Mouse (Mus musculus) erythroblast, embryonic 14.5 days (primary cell): ENCODE results near the gene Sacm1l. TPM values are rescaled to one million over a fixed set of nuclear protein-coding genes. Genes with fewer than 3 reads are reported as not detected.

ENCODE experiments used
- H3K27me3 ChIP-seq: 2 replicates; pipeline ENCODE4 v1.6.1; 2012; ENCODE audit warnings: inconsistent platforms; ENCODE audit not compliant: control insufficient read depth
- H3K36me3 ChIP-seq: 2 replicates; pipeline ENCODE4 v1.6.1; 2012; ENCODE audit warnings: mild to moderate bottlenecking, inconsistent platforms; ENCODE audit not compliant: control insufficient read depth
- H3K4me1 ChIP-seq: 2 replicates; pipeline ENCODE4 v1.6.1; 2012; ENCODE audit warnings: inconsistent platforms; ENCODE audit not compliant: control insufficient read depth
- H3K4me3 ChIP-seq: replicated peaks from 2 replicates; pipeline ENCODE3; 2012; ENCODE audit warnings: moderate library complexity, mild to moderate bottlenecking, inconsistent platforms
- H3K9me3 ChIP-seq: 2 replicates; pipeline ENCODE4 v1.6.1; 2012; ENCODE audit warnings: low read length, inconsistent platforms, mixed read lengths; ENCODE audit not compliant: control insufficient read depth
- GATA1 ChIP-seq: IDR thresholded peaks from 2 replicates; pipeline ENCODE4 v1.6.1; 2012; ENCODE audit warnings: low read length, inconsistent platforms, mixed read lengths
- TAL1 ChIP-seq: IDR thresholded peaks from 3 replicates; pipeline ENCODE4 v1.6.1; 2012; ENCODE audit warnings: low read length, inconsistent platforms, mixed read lengths
- polyA plus RNA-seq: library from polyadenylated mRNA; stranded (reverse); fragments of >175 nt; gene quantifications from 2 replicates; pipeline ENCODE4 v1.2.3, GENCODE M21; 2012

The Sacm1l gene
- polyA plus RNA-seq, 1 experiment, result 0.07 TPM

- Histone ChIP-seq H3K27me3 (no peaks in the 10 kb centered on the region), H3K4me1 (no peaks in the 10 kb centered on the region; the same call in 1 of the 2 replicates), H3K4me3 (no peak overlapping the region), H3K9me3 (no peaks in the 10 kb centered on the region), H3K36me3 (peaks cover 21% of the 10 kb centered on the region)
- no peak for TF ChIP-seq GATA1
- TF ChIP-seq TAL1, result no peak
Measured at GRCm38 (mm10) chr9:123596910-123597309, 67.4 kb downstream of the Sacm1l start.

DNA sequence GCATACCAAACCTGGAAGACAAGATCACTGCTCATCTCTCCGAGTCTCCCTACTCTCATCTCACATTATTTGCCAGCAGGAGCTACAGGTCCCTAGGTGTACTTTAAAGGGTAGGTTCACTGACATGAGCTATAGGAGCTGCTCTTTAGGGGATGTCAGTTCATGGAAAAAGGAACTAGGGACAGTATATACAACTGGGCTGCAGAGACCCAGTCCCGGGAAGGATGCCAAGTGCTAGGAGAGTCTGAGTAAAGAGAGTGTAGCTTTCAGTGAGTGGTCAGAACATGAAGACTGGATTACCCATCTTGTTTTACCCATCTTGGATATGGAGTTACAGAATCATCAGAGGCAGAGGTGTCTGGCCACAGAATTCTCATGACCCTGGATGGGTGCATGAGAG, 67.8 kb downstream of the Sacm1l start:
- no peak overlapping the region for H3K4me3 ChIP-seq
- H3K27me3 ChIP-seq, result no peaks in the 10 kb centered on the region
- H3K9me3 ChIP-seq, result no peaks in the 10 kb centered on the region
- peaks cover 18% of the 10 kb centered on the region for H3K36me3 ChIP-seq
- H3K4me1 ChIP-seq, result no peaks in the 10 kb centered on the region; the same call in 1 of the 2 replicates
- no peak for TF ChIP-seq GATA1
- TF ChIP-seq TAL1, result no peak

GRCm38 (mm10) chr9:123601529-123601928, 72.0 kb downstream of the Sacm1l start:
- Histone ChIP-seq H3K4me3 (no peak overlapping the region), H3K36me3 (no peaks in the 10 kb centered on the region; the same call in 1 of the 2 replicates), H3K9me3 (no peaks in the 10 kb centered on the region), H3K4me1 (no peaks in the 10 kb centered on the region; the same call in 1 of the 2 replicates), H3K27me3 (no peaks in the 10 kb centered on the region)
- TF ChIP-seq GATA1 (no peak), TAL1 (no peak)

DNA sequence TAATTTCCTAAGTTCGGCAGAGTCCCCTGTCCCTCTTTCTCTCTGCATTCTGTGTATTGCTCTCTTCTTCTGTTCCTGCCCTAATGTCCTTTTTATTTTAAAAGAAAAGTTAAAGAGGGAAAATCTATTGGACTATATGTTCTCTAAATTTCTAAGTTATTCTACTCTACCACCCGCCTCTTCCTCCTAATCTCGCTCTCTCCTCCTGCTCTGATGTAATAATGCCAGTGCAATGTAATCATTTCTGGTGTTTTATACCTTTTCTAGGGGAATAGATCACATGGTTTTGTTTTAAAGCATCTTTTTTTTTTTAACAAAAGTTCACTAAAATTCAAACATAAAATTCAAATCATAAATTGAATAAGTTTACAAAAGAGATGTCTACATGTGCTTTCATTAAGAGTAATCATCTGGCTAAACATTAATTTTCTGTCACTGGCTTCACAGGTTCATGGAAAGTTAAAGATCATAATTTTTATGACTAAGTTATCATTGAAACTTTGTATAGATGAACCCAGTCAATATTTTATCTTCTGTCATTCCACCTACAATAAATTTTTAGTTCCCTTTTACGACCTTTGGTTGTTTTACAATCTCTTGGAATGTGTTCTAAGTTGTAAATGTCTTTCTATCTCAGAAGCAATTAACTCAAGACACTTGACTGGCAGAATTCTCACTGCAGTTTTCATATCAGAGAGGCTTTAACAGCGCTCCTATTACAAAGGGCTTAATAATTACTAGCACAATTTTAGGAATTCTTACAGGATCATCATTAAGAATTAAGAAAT, 90.9 kb downstream of the Sacm1l start:
- no peak overlapping the region for H3K4me3 ChIP-seq
- no peak for TF ChIP-seq GATA1
- no peak for TF ChIP-seq TAL1
- H3K27me3 ChIP-seq, result no peaks in the 10 kb centered on the region
- H3K36me3 ChIP-seq, result no peaks in the 10 kb centered on the region
- H3K9me3 ChIP-seq, result no peaks in the 10 kb centered on the region
- no peaks in the 10 kb centered on the region for H3K4me1 ChIP-seq

GRCm38 (mm10) chr9:123624741-123625140, 95.2 kb downstream of the Sacm1l start:
- Histone ChIP-seq H3K36me3 (no peaks in the 10 kb centered on the region), H3K4me3 (no peak overlapping the region), H3K27me3 (no peaks in the 10 kb centered on the region), H3K9me3 (no peaks in the 10 kb centered on the region), H3K4me1 (no peaks in the 10 kb centered on the region)
- TF ChIP-seq TAL1, result no peak
- no peak for TF ChIP-seq GATA1

- Histone ChIP-seq H3K27me3 (no peaks in the 10 kb centered on the region), H3K4me3 (no peak overlapping the region), H3K4me1 (no peaks in the 10 kb centered on the region), H3K36me3 (no peaks in the 10 kb centered on the region), H3K9me3 (no peaks in the 10 kb centered on the region)
- no peak for TF ChIP-seq GATA1
- no peak for TF ChIP-seq TAL1
Measured at GRCm38 (mm10) chr9:123625821-123626220, 96.3 kb downstream of the Sacm1l start.

- Histone ChIP-seq H3K4me1 (no peaks in the 10 kb centered on the region), H3K36me3 (peaks cover under 1% of the 10 kb centered on the region; the same call in 1 of the 2 replicates), H3K9me3 (no peaks in the 10 kb centered on the region), H3K4me3 (no peak overlapping the region), H3K27me3 (no peaks in the 10 kb centered on the region)
- no peak for TF ChIP-seq GATA1
Measured at GRCm38 (mm10) chr9:123631666-123632065, 102.1 kb downstream of the Sacm1l start.

DNA sequence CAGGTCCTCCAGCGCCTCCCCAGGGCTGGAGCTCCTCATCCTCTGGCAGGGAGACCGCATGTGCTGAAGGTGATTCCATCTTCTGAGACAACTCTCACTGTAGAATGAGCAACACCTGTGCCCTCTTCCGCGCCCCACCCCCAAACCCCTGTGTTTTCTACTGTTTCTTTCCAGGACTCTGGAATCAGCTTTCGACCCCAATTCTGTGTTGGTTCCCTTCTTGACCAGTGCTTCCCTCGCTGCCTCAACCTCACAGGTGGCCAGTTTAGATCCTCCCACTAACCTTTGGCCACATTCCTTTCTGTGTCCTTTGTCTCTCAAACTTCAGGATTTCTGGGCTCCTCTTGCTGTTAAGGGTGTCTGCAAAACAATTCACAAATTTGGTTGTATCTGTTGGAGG, 102.7 kb downstream of the Sacm1l start, which contains the start of gene Slc6a20b:
Gene Slc6a20b (minus strand): TSS at position 285 of the 400 bp plus-strand sequence.
- Histone ChIP-seq H3K4me3 (no peak within 1 kb of the TSS), H3K36me3 (peaks cover 4% of the 10 kb centered on the region; the same call in 1 of the 2 replicates), H3K27me3 (no peaks in the 10 kb centered on the region), H3K9me3 (no peaks in the 10 kb centered on the region), H3K4me1 (no peaks in the 10 kb centered on the region)
- no peak for TF ChIP-seq GATA1
- no peak for TF ChIP-seq TAL1

GRCm38 (mm10) chr9:123632993-123633392, 103.4 kb downstream of the Sacm1l start:
- Histone ChIP-seq H3K9me3 (no peaks in the 10 kb centered on the region), H3K4me1 (no peaks in the 10 kb centered on the region), H3K4me3 (no peak overlapping the region), H3K27me3 (no peaks in the 10 kb centered on the region), H3K36me3 (peaks cover 4% of the 10 kb centered on the region)
- TF ChIP-seq TAL1 (no peak), GATA1 (no peak)
